Mouse (Mus musculus) cerebellum, adult 2 months (tissue): ENCODE data around the gene Gmds. TPM values are rescaled to one million over a fixed set of nuclear protein-coding genes. Genes with fewer than 3 reads are reported as not detected.

Source experiments
- DNase-seq, 2 experiments: peaks; one replicate each; pipeline ENCODE4 v3.0.0; 2021
- H3K27ac ChIP-seq: fragments of 200-500 bp; 2 replicates; pipeline ENCODE4 v1.5.1; 2012; ENCODE audit warnings: low read length, control low read depth, inconsistent platforms; ENCODE audit not compliant: insufficient read depth
- H3K27me3 ChIP-seq: fragments of 200-500 bp; 2 replicates; pipeline ENCODE4 v1.6.1; 2012; ENCODE audit warnings: inconsistent platforms, mild to moderate bottlenecking, low read length, moderate library complexity; ENCODE audit not compliant: control insufficient read depth, insufficient read depth
- H3K4me1 ChIP-seq: fragments of 200-500 bp; 2 replicates; pipeline ENCODE4 v1.6.1; 2011; ENCODE audit warnings: low read length; ENCODE audit not compliant: control insufficient read depth, insufficient read depth
- H3K4me3 ChIP-seq: fragments of 200-500 bp; replicated peaks from 2 replicates; pipeline ENCODE3; 2011; ENCODE audit warnings: mild to moderate bottlenecking, low read depth, low read length, control low read depth; ENCODE audit not compliant: insufficient read depth
- CTCF ChIP-seq: fragments of 200-500 bp; IDR thresholded peaks from 2 replicates; pipeline ENCODE4 v1.5.1; 2011; ENCODE audit warnings: low read depth, mild to moderate bottlenecking, control low read depth, low read length, moderate library complexity, borderline replicate concordance; ENCODE audit not compliant: insufficient read depth
- POLR2A ChIP-seq: fragments of 200-500 bp; IDR thresholded peaks from 2 replicates; pipeline ENCODE4 v1.6.1; 2011; ENCODE audit warnings: low read length, control low read depth, borderline replicate concordance; ENCODE audit not compliant: insufficient read depth
- WGBS: fragments of 180-500 bp; shearing (Covaris S2); methylation state at CpG from one replicate; pipeline ENCODE4 v1.1.7; 2018; 5-methylcytosine and 5-hydroxymethylcytosine counted together
- polyA plus RNA-seq: library from polyadenylated mRNA; depleted of rRNA; stranded (reverse); fragments of >200 nt; gene quantifications from 2 replicates; pipeline ENCODE4 v1.2.3, GENCODE M21; 2012

Gene Gmds
- polyA plus RNA-seq, 1 experiment = 12.3 TPM

DNA sequence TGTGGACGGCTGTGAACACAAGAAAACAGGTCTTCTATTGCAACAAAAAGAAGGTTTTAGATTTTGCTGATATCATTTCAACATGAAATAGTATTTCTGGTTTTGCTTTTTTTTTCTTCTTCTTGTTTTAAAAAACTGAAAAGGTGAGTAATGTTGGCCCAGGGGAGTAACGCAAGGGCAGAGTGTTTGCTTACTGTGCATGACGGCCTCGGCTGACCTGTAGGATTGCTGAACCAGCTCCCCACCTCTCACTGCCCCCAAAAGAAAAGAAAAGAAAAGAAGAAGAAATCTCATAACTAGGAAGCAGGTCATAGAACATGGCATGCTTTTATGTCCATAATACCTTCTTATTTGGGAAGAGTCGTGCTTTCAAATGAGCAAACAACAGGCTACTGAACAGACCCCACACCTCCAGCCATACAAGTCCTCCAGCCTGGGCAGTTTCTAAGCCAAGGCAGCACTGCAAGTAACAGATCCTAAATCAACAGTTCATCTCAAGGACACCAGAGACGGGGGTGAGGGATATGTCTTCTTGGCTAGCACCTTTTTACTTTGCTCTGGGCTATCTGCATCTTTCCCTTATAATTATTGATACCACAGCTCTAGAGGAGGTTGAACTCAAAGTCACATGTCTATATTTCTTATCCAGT, 303.6 kb downstream of the Gmds start:
- Histone ChIP-seq H3K27me3 (no peaks in the 10 kb centered on the region), H3K4me3 (no peak overlapping the region), H3K27ac (no peak overlapping the region), H3K4me1 (no peaks in the 10 kb centered on the region)
- WGBS = 95% methylated on average over 6 of the region's 6 CpGs
- no peak for DNase-seq
- TF ChIP-seq CTCF = no peak
- TF ChIP-seq POLR2A = no peak

DNA sequence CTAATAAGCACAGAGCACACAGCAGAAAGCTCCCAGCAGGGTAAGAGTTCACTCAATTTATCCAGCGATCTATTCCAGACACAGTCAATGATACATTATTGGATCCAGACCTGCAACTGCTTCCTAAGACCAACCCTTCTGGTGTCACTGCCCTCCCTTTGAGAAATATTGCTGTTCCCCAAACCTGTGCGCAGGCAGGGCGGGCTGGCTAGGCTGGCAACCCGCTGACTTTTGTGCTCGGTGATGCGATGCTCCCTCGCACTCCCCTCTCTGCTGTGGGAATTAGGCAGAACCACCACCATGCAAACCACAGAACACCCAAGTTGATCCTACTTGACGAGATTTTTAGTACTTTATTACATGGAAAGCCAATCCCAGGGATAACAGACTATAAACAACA, 304.4 kb downstream of the Gmds start:
- Histone ChIP-seq H3K4me3 (no peak overlapping the region), H3K4me1 (no peaks in the 10 kb centered on the region), H3K27me3 (no peaks in the 10 kb centered on the region), H3K27ac (no peak overlapping the region)
- DNase-seq = no peak
- 57% methylated on average over 8 of the region's 8 CpGs for WGBS
- TF ChIP-seq POLR2A (no peak), CTCF (no peak)

DNA sequence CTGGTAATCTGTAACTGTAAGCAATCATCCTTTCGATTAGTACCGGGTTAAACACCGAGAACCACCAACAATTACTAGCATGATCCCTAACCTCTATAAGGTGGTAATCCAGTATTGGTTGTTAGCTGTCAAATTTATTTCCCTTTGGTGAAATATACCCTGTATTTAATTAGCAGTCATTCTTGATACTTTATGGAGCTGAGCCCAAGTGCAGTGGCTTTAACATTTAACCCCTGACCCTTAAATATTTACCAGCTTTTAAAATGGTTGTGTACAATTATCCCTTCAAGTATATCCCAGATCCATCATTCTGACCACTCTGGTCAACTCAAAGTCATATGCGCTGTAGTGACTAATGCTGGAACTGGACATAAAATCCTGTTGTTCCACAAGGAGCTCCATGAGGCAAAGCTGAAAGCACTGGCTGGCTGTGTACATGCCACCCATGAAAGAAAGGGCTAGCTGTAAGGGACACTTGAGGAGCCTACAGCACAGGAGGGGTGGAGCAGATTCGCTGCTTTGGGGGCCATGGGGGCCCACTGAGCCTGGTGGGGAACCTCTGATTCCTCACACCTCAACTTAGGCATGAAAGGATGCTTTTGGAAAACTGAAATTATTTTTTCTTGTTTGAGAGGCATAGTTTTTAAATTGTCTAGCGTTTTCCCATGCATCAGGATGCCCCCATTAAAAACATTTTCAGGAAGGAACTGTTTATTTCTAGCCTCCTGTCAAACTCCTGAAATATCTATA, 312.1 kb downstream of the Gmds start:
- DNase-seq = no peak
- 94% methylated on average over 6 of the region's 6 CpGs for WGBS
- no peaks in the 10 kb centered on the region for H3K27me3 ChIP-seq
- TF ChIP-seq POLR2A = no peak
- TF ChIP-seq CTCF = no peak
- H3K4me1 ChIP-seq = no peaks in the 10 kb centered on the region
- H3K4me3 ChIP-seq = no peak overlapping the region
- no peak overlapping the region for H3K27ac ChIP-seq

DNA sequence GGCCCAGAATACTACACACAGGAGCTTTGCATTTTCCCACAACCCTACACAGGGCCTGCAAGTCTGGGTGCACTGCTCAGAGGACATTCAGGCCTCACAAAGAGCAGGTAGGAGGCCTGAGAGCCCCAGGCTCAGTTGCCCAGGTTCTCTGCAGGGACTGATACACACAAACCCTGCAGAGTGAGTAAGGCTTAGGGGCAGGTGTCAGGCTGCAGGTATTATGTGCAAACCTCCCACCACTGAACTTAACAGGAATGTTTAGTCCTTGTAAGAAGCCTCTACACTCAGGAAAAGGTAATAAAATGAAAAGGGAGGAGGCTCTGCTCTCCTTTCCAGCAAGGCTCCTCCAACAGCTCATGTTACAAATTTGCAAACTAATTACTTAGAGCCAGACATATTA, 313.7 kb downstream of the Gmds start:
- no peak overlapping the region for H3K4me3 ChIP-seq
- H3K27ac ChIP-seq = no peak overlapping the region
- no peaks in the 10 kb centered on the region for H3K4me1 ChIP-seq
- TF ChIP-seq POLR2A = no peak
- TF ChIP-seq CTCF = no peak
- no peak for DNase-seq
- no peaks in the 10 kb centered on the region for H3K27me3 ChIP-seq

DNA sequence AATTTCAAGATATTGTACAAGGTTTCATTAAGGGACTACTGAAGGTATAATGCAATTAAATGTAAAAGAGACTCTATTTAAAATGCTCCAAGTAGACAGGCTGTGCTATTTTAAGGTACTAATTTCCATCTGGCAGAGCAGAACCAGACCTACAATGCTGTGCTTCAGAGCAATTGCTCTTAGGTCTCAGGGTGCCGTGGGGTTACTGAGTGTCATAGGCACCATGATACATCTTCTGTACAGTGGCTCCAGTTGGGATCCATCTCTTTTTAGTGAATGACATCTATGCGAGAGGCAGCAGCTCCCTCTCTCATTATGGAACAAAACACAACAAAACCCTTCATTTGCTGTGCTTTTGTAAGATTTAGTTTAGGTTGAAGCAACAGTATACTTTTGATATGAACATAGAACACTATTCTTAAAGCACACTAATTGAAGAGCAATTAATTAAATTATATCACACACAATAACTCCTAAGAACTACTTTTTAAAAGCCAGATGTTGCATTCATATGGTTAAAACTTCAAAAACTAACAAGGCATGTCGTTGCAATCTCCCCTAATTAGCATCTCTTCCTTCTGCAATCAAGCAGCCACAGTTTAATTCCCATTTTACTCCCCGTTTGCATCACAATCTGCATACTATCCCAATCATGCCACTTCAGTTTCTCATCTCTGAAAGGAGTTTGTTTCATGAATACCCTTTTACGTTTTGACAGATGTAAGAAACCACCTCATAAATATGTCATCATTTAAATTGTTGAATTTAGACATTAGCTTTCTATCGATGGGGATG, 317.9 kb downstream of the Gmds start:
- no peaks in the 10 kb centered on the region for H3K27me3 ChIP-seq
- no peak for TF ChIP-seq CTCF
- TF ChIP-seq POLR2A = no peak
- H3K4me3 ChIP-seq = no peak overlapping the region
- no peaks in the 10 kb centered on the region for H3K4me1 ChIP-seq
- H3K27ac ChIP-seq = no peak overlapping the region
- 75% methylated on average over 6 of the region's 6 CpGs for WGBS
- no peak for DNase-seq

DNA sequence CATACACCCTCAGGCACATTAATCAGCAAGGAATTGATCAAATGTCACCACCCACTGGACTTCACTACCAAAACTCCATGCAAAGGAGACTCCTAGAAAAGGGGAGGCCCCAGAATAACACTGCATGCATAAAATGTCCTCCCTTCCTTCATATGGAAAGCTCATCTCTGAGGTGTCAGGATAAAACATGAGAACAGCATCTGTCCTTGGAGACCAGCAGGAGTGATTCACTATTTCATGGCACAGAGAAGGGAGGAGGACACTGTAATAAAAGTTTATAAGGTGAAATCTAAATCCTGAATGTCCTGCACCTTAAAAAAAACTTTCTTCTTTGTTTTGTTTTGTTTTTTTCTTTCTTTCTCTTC, 319.3 kb downstream of the Gmds start:
- TF ChIP-seq POLR2A (no peak), CTCF (no peak)
- Histone ChIP-seq H3K4me3 (no peak overlapping the region), H3K27me3 (no peaks in the 10 kb centered on the region), H3K27ac (no peak overlapping the region), H3K4me1 (no peaks in the 10 kb centered on the region)
- DNase-seq = no peak

DNA sequence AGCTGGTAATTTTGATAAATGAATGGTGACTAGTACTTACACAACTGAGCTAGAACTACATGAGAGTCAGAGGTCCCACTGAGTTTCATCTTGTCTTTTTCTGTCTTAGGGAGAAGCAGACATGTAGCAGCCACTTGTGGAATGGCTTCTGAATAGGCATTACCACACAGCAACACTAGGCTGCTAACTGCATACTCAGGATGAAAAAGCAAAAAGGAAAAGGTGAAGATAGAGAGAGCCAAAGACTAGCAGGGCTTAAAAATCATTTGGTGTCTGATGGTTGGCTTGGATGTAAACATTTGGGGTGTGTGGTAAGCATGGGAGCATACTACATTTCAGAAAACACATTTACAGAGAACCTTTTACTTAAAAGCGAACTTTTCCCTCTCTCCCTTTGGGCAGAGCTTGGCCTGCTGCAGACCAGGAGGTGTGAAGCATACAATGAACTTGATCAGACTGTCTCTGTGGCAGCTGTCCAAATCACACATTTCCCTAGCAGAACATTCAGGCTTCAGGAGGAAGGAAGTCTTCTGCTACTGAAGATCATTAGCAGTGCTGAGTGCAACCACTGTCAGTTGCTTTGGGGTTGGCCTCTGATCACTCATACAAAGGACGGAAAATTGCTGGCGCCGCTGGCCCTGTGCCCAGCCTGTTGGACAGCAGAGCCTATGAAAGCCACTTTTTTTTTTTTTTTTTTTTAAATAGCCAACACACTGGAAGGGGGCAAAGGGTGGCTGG, 319.9 kb downstream of the Gmds start:
- WGBS = 19% methylated on average over 4 of the region's 4 CpGs
- no peaks in the 10 kb centered on the region for H3K4me1 ChIP-seq

DNA sequence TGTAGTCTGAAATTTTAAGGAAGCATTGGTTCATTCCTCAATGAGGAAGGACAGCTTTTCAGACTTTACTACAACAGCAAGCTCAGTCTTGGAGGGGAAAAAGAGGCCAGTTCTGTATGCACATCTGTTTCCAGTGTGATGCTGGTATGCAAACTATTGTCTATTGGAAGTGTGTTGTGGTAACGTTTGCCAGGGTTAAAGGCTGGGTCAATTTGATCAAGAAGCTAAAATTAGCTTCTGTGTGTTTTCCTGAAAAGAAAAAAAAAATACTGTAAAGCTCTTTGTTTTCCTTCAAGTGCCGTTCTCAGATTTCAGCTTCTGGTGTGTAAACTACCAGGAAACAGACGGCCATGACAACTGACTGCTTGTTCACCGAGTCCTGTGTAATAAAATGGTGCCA, 329.7 kb downstream of the Gmds start:
- no peak overlapping the region for H3K4me3 ChIP-seq
- 51% methylated on average over 4 of the region's 4 CpGs for WGBS
- H3K4me1 ChIP-seq = no peaks in the 10 kb centered on the region
- TF ChIP-seq CTCF = no peak
- no peak for TF ChIP-seq POLR2A
- no peaks in the 10 kb centered on the region for H3K27me3 ChIP-seq
- DNase-seq = no peak
- no peak overlapping the region for H3K27ac ChIP-seq

More for the DNA sequence above, 319.9 kb downstream of the Gmds start:
- no peaks in the 10 kb centered on the region for H3K27me3 ChIP-seq
- no peak overlapping the region for H3K4me3 ChIP-seq
- peak; percentile 26 to 39 for DNase-seq
- no peak for TF ChIP-seq POLR2A
- no peak overlapping the region for H3K27ac ChIP-seq
